Mouse (Mus musculus) mouse embryonic stem cell (cell line): ENCODE results near the gene Afp.

Source experiments
- in situ Hi-C, 2 experiments: fragments of 300-500 bp; cut with MboI; formaldehyde crosslinking; loops; 1 replicate in 1 of 2; 3 replicates in 1 of 2; pipeline ENCODE4 v1.14.3; 2019 to 2020; ENCODE audit warnings: low sequenced_read_pairs in 2 of 2, low pct_unique_long_range_greater_than_20kb in 1 of 2, mixed read lengths in 1 of 2; ENCODE audit not compliant: unreplicated experiment in 1 of 2

The Afp gene

DNA sequence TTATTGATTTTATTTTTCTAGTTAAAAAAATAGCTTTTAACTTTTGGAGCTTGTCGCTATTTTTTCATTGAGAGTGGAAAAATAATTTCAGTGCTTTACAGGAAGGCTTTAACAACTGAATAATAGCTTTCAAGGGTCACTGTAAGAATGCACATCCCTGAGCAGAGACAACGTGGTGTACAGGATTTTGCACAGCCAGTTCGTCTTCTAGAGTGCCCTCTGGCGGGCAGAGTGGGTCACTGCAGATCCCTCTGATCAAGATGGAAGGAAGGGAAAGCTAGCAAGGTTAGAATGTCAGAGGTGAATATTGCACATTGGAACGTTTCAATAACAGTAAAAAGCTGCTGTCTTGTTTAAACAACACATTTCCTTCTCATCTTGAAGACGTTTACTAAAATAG lies 10.2 kb downstream of the Afp start:
- in situ Hi-C loops, result loop anchor here in 1 of 2 experiments (5.0 kb wide), 1 partner anchor 298 kb away; no protein-coding TSS in a partner anchor

DNA sequence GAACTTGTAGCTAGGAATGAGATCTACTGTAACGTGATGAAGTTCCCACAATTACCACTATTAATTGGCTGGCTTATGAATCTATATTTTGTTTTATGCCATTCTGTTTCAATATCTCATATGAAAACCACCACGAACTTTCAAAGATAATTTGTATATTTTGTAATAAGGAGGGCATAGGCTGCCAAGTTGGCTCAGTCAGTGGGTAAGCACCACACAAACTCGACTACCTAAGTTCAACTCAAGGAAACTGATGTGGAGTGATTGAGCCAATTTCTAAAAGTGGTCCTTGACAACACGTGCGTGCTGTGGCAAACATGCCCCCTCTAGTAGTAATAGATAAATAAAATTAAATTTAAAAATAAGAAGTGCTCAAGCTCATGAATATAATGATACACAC lies 11.2 kb downstream of the Afp start:
- in situ Hi-C loops, result loop anchor here in 1 of 2 experiments (5.0 kb wide), 1 partner anchor 299 kb away; no protein-coding TSS in a partner anchor

- in situ Hi-C loops, result loop anchor here in 1 of 2 experiments (5.0 kb wide), 1 partner anchor 302 kb away; no protein-coding TSS in a partner anchor
These were observed 14.2 kb downstream of the Afp start for GRCm38 (mm10) chr5:90504742-90505141.

GRCm38 (mm10) chr5:90506507-90506906 lies 16.0 kb downstream of the Afp start:
- in situ Hi-C loops, result no loop called here

GRCm38 (mm10) chr5:90507411-90507949 lies 16.9 kb downstream of the Afp start:
- in situ Hi-C loops, result no loop called here

DNA sequence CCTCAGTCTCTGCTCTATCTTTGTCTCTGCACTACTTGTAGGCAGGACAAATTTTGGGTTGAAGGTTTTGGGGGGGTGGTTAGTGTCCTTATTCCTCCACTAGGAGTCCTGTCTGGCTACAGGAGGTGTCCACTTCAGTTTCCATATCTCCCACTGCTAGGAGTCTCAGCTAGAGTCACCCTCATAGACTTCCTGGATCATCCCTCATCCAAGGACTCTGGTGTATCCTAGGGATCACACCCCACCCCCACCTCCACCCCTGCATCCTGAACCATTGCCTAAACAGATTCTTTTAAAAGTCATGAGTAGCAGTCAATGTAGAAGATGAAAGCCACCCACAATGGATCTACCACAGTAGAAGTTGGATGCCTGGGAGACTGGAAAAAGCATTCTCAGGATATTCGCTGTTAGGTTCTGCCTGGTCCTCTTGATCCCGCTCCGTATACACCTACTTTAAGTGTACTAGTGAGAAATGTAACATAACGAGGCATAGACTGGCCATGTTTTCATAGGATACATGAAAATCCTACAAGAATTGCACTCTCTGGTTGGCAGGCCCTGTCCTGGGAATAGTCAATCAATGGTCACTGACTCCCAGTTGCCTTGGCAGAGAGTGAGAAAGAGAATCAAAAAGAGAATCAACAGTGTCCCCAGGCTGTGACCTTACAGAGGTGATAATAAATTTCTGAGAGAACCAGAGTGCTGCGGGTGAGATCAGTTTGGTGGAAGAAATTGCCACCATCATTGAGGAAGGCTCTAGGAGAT lies 19.5 kb downstream of the Afp start:
- in situ Hi-C loops, result no loop called here

DNA sequence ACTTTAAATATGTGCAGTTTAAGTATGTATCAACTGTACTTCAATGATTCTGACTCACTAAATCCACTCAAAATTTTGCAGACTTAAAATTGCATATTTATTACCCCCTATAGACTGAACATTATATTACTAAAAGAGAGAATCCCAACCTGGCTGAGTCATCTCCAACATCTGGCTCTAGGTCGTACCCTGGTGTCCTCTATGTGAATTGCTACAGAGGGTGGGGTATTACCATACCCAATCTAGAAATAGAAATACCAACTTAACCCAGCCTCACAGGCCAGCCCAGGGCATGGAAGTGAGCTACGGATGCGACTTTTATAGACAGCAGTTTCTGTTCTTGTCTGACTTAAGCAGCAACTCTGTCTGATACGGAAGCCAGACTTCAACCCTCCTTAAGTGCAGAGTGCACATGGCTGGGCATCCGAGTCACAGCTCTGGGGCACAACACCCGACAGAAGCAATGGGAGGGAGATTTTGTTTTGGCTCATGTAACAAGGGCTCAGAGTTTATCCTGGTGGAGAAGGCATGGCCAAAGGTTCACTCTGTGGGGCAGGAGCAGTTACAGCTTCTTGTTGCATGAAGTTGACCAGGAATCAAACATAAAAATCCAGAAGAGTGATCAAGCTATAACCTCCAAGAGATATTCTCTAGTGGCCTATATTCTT lies 21.9 kb downstream of the Afp start:
- in situ Hi-C loops, result no loop called here

DNA sequence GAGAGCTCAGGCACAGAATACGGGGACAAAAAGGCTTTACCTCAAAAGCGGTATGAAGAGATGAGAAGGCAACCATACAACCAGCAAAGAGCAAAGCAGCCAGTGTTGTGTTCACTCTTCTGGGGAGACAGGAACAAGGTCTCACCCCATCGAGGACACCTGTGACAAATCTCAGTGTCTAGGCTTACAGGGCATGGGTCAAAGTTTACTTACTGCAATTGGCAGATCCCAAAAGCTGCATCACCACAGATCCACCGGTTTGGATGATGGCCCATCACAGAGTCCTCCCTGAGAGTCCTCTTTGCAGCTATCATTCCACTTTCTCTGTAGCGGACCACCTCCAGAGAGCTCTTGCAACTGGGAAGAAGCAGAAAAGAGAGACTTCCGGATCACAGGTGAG lies 25.0 kb downstream of the Afp start:
- in situ Hi-C loops, result no loop called here

DNA sequence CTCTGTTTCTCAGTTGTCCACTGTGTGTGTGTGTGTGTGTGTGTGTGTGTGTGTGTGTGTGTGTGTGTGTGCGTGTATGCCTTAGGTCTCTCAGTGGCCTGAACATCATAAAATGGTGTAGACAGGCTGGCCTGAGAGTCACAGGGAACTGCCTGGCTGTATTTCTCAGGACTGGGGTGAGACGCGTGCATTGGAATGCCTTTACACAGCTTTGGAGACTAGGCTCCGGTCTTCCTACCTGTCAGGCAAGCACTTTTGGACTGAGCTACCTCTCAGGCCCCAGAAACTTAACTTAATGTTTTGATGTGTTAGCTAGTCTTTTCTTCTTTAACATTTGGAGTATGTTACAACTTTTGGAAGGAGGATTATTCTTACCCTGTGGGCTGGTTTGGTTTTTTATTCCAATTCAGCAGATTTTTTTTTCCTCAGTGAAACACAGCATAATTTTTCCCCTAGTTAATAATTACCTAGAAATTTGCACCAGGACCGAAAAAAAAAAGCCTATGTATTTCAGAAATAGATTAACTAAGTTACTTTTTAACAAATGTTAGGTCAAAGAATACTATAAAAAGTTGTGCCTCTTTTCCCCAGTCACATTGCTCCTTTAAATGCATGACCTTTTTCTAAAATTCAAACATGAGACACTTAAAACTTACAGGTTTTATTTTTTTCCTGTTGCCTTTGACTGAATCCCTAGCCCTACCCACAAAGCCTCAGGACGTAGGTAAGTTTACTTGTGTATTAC lies 28.0 kb downstream of the Afp start, which contains the start of gene Afm:
TSS of gene Afm (plus strand) at position 577 of the 745 bp plus-strand sequence.
- in situ Hi-C loops, result no loop called here

DNA sequence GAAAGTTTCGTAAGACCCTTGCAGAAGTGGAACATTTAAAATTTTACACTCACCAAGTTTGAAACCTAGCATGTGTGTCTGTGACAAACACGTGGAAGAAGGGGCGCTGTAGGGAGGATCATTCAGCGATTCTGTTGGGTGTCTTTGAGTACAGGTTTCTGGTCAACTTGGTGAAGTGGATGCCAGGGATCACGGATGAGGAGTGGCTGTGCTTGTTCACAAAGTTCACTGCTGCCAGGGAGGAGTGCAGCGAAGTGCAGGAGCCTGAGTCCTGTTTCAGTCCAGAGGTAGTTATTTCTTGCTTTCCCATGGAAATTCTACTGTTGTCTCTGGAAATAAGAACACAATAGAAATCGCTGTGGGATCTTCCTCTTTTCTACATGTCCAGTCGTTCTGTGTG lies 60.7 kb downstream of the Afp start:
- in situ Hi-C loops, result no loop called here

- in situ Hi-C loops, result no loop called here
These were observed 65.5 kb downstream of the Afp start for GRCm38 (mm10) chr5:90556052-90556451.
